9 mouse cellular contexts compared by ENCODE assay signal in genomic region chr7:41598615-41599014, GRCm38 (mm10). TPM values are rescaled to one million over a fixed set of nuclear protein-coding genes. Genes with fewer than 3 reads are reported as not detected.
A peak's percentile ranks its signal among the peaks of the same experiment; 100 is the strongest.
DNase-seq lines count a peak whose midpoint lies in the region; ATAC-seq and TF ChIP-seq lines count a peak whose summit lies in the region.
"Had no signal": no experiment of that assay in that cellular context is flagged by ENCODE, and none has a peak within 500 bp of the region (broad histone marks: within the 10 kb centered on the region; RNA-seq: fewer than 3 reads in every experiment).

No protein-coding gene starts in this region.

- H3K36me3 ChIP-seq in lung, embryonic 14.5 days (ENCODE audit: insufficient read depth): no peaks in the 10 kb centered on the region
- H3K36me3 ChIP-seq in embryonic facial prominence, embryonic 14.5 days (ENCODE audit: control insufficient read depth, insufficient read depth, low read length): peaks cover 7% of the 10 kb centered on the region; the same call in 1 of the 2 replicates
- no peaks in the 10 kb centered on the region for H3K36me3 ChIP-seq in intestine, embryonic 16.5 days (ENCODE audit: control insufficient read depth, insufficient read depth, low read length)
- no peaks in the 10 kb centered on the region; the same call in 1 of the 2 replicates for H3K36me3 ChIP-seq in neural tube, embryonic 13.5 days

- WGBS in lung, embryonic 14.5 days: 38% methylated on average over 5 of the region's 5 CpGs
- 45% methylated on average over 5 of the region's 5 CpGs for WGBS in embryonic facial prominence, embryonic 14.5 days
- 46% methylated on average over 5 of the region's 5 CpGs for WGBS in intestine, embryonic 16.5 days
- 45% methylated on average over 5 of the region's 5 CpGs for WGBS in neural tube, embryonic 13.5 days

- H3K9ac ChIP-seq in lung, embryonic 14.5 days: peak overlapping the region; percentile 37; the same call in 1 of the 2 replicates
- peak overlapping the region; percentile 79 for H3K9ac ChIP-seq in embryonic facial prominence, embryonic 14.5 days (ENCODE audit: low read depth, low read length)
- peak overlapping the region; percentile 74 for H3K9ac ChIP-seq in intestine, embryonic 16.5 days (ENCODE audit: low read depth, low read length)
- H3K9ac ChIP-seq in neural tube, embryonic 13.5 days: peak overlapping the region; percentile 64

- peak overlapping the region; percentile 77 for H3K4me2 ChIP-seq in lung, embryonic 14.5 days
- peak overlapping the region; percentile 78 for H3K4me2 ChIP-seq in embryonic facial prominence, embryonic 14.5 days (ENCODE audit: low read depth, low read length)
- peak overlapping the region; percentile 50 for H3K4me2 ChIP-seq in intestine, embryonic 16.5 days (ENCODE audit: low read depth, low read length)
- peak overlapping the region; percentile 79 for H3K4me2 ChIP-seq in neural tube, embryonic 13.5 days

- no peaks in the 10 kb centered on the region for H3K4me1 ChIP-seq in lung, embryonic 14.5 days (ENCODE audit: insufficient read depth)
- H3K4me1 ChIP-seq in embryonic facial prominence, embryonic 14.5 days (ENCODE audit: control insufficient read depth, insufficient read depth, low read length): no peaks in the 10 kb centered on the region
- H3K4me1 ChIP-seq in intestine, embryonic 16.5 days (ENCODE audit: control insufficient read depth, insufficient read depth, low read length): 0 out of 2 replicates have a peak, but pooled peaks cover 3% of the 10 kb centered on the region
- peaks cover 26% of the 10 kb centered on the region for H3K4me1 ChIP-seq in neural tube, embryonic 13.5 days (replicated peaks)

- peak overlapping the region; percentile 62 for H3K4me3 ChIP-seq in lung, embryonic 14.5 days (ENCODE audit: low read depth, low read length)
- peak overlapping the region; percentile 63 for H3K4me3 ChIP-seq in embryonic facial prominence, embryonic 14.5 days (ENCODE audit: low read depth, low read length)
- peak overlapping the region; percentile 67 for H3K4me3 ChIP-seq in intestine, embryonic 16.5 days (ENCODE audit: low read length)
- peak overlapping the region; percentile 65 for H3K4me3 ChIP-seq in neural tube, embryonic 13.5 days

- no peak for DNase-seq in lung, embryonic 14.5 days
- DNase-seq in lung, postnatal 10 days: no peak
- DNase-seq in embryonic facial prominence, embryonic 14.5 days (ENCODE audit: low spot score): no peak
- DNase-seq in cerebellum, adult 18-20 months: no peak
- no peak for DNase-seq in urinary bladder, postnatal 10 days (ENCODE audit: low spot score)
- DNase-seq in right cerebral cortex, adult 18-20 months: no peak

- H3K27ac ChIP-seq in lung, embryonic 14.5 days (ENCODE audit: low read depth): no peak overlapping the region
- peak overlapping the region; percentile 76 for H3K27ac ChIP-seq in embryonic facial prominence, embryonic 14.5 days (replicated peaks; ENCODE audit: low read depth, low read length)
- H3K27ac ChIP-seq in intestine, embryonic 16.5 days (ENCODE audit: low read length): no peak overlapping the region
- no peak overlapping the region for H3K27ac ChIP-seq in neural tube, embryonic 13.5 days (replicated peaks)

- H3K9me3 ChIP-seq in lung, embryonic 14.5 days (ENCODE audit: low read depth, low read length): no peaks in the 10 kb centered on the region
- no peaks in the 10 kb centered on the region for H3K9me3 ChIP-seq in embryonic facial prominence, embryonic 14.5 days (ENCODE audit: control insufficient read depth, low read length)
- H3K9me3 ChIP-seq in intestine, embryonic 16.5 days (ENCODE audit: control insufficient read depth, low read length): no peaks in the 10 kb centered on the region
- H3K9me3 ChIP-seq in neural tube, embryonic 13.5 days: no peaks in the 10 kb centered on the region

- TF ChIP-seq CTCF in lung, embryonic 14.5 days (IDR thresholded peaks at IDR 0.05; ENCODE audit: low read depth): no peak

- H3K27me3 ChIP-seq in lung, embryonic 14.5 days (ENCODE audit: insufficient read depth, low read length): no peaks in the 10 kb centered on the region
- H3K27me3 ChIP-seq in embryonic facial prominence, embryonic 14.5 days (replicated peaks; ENCODE audit: control insufficient read depth, insufficient read depth, low read length): no peaks in the 10 kb centered on the region
- H3K27me3 ChIP-seq in intestine, embryonic 16.5 days (replicated peaks; ENCODE audit: control insufficient read depth, insufficient read depth, low read length): no peaks in the 10 kb centered on the region
- H3K27me3 ChIP-seq in neural tube, embryonic 13.5 days: no peaks in the 10 kb centered on the region

- peak; percentile 12; the same call in 1 of the 2 replicates for ATAC-seq in lung, embryonic 14.5 days (ENCODE audit: insufficient read depth)
- 0 out of 2 replicates have a peak, but pooled peaks have one; percentile 5 for ATAC-seq in embryonic facial prominence, embryonic 14.5 days (ENCODE audit: low read depth)
- peak; percentile 15 for ATAC-seq in intestine, embryonic 16.5 days
- ATAC-seq in neural tube, embryonic 13.5 days (ENCODE audit: low read depth): peak; percentile 69

RNA-seq across cellular contexts. Expression of gene 2610021A01Rik, which starts 0.4 kb away (rescaled TPM):
- polyA plus RNA-seq in lung, embryonic 14.5 days (2014; fragmentation: Nextera tagmentation; extraction: Ambion mirVana): 14.7 and 15.5 TPM in 2 replicates
- 12.6 and 12.8 TPM in 2 replicates for polyA plus RNA-seq in embryonic facial prominence, embryonic 14.5 days (2014; fragmentation: Nextera tagmentation; extraction: Ambion mirVana)
- 7.9 and 8.2 TPM in 2 replicates for polyA plus RNA-seq in intestine, embryonic 16.5 days (2015; fragmentation: Nextera tagmentation; extraction: Ambion mirVana)
- 13.6 and 15.2 TPM in 2 replicates for polyA plus RNA-seq in neural tube, embryonic 13.5 days (2015; fragmentation: Nextera tagmentation; extraction: Ambion mirVana)

RNA-seq across cellular contexts. Expression of gene Gm6871, which starts 25.2 kb away (rescaled TPM):
- polyA plus RNA-seq in lung, embryonic 14.5 days (2014; fragmentation: Nextera tagmentation; extraction: Ambion mirVana): not detected in 2 replicates
- polyA plus RNA-seq in embryonic facial prominence, embryonic 14.5 days (2014; fragmentation: Nextera tagmentation; extraction: Ambion mirVana): not detected in 2 replicates
- polyA plus RNA-seq in intestine, embryonic 16.5 days (2015; fragmentation: Nextera tagmentation; extraction: Ambion mirVana): not detected in 2 replicates
- polyA plus RNA-seq in neural tube, embryonic 13.5 days (2015; fragmentation: Nextera tagmentation; extraction: Ambion mirVana): not detected in 2 replicates
- polyA plus RNA-seq: large intestine, adult 2 months had no signal

RNA-seq across cellular contexts. Expression of gene Zfp788, which starts 34.4 kb away (rescaled TPM):
- polyA plus RNA-seq in lung, embryonic 14.5 days (2014; fragmentation: Nextera tagmentation; extraction: Ambion mirVana): 12.2 and 12.6 TPM in 2 replicates
- polyA plus RNA-seq in embryonic facial prominence, embryonic 14.5 days (2014; fragmentation: Nextera tagmentation; extraction: Ambion mirVana): 13.6 and 13.8 TPM in 2 replicates
- polyA plus RNA-seq in intestine, embryonic 16.5 days (2015; fragmentation: Nextera tagmentation; extraction: Ambion mirVana): 6.4 and 7.3 TPM in 2 replicates
- polyA plus RNA-seq in neural tube, embryonic 13.5 days (2015; fragmentation: Nextera tagmentation; extraction: Ambion mirVana): 24.8 and 31.2 TPM in 2 replicates

Comparison
In these comparisons a context has a peak if more than half of its experiments do, and no peak if none do; other contexts are left out.
1. ATAC-seq: peak in every context shown above with its lines; median percentile 69 in neural tube, embryonic 13.5 days; 15 in intestine, embryonic 16.5 days; 12 in lung, embryonic 14.5 days; 5 in embryonic facial prominence, embryonic 14.5 days.